Mouse (Mus musculus): ENCODE results near the gene Eif4a3. TPM values are rescaled to one million over a fixed set of nuclear protein-coding genes. Genes with fewer than 3 reads are reported as not detected.
"Not testable (repeated sequence)": the region's sequence is repeated elsewhere in the genome, so short reads cannot be mapped to it uniquely, and the experiment has no call there.

Gene Eif4a3
- polyA plus RNA-seq, 1 experiment from 2014 or later: 207 TPM

DNA sequence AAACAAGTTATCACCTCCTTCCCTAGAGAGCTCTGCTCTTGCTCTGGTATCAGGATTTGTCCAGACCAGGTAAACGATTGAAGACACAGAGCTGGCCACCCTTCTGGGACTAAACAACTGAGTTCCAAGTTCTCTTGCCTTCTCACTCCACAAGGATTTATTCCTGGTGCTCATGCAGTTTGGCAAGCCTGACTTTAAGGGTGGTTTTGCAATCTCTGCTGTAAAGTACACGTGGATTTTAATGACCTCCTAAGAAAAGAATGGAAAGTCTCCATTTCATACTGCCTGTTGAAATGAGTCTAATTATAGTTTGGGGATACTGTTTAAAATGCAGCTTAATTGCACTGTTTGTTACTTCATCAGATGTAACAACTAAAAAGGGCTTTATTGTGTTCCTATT is 1.1 kb upstream of the Eif4a3 start:
- Histone ChIP-seq H3K4me3 (ENCODE audit: low read depth, low read length) (no peak overlapping the region), H3K9ac (replicated peaks; ENCODE audit: low read depth) (no peak overlapping the region), H3K4me2 (replicated peaks; ENCODE audit: low read depth, low read length) (no peak overlapping the region; the same call in 1 of the 2 replicates), H3K4me1 (ENCODE audit: insufficient read depth, low read depth, low read length) (peaks cover 4% of the 10 kb centered on the region; the same call in 1 of the 2 replicates), H3K36me3 (ENCODE audit: insufficient read depth, low read length) (peaks cover 4% of the 10 kb centered on the region; the same call in 1 of the 2 replicates), H3K27ac (ENCODE audit: low read length) (no peak overlapping the region), H3K9me3 (ENCODE audit: low read length) (no peaks in the 10 kb centered on the region), H3K27me3 (replicated peaks; ENCODE audit: insufficient read depth, low read length) (no peaks in the 10 kb centered on the region)
- peak; percentile 78 for DNase-seq (ENCODE audit: low spot score)
- TF ChIP-seq CTCF (IDR thresholded peaks at IDR 0.05) (no peak), EP300 (IDR thresholded peaks at IDR 0.05) (no peak)
- no peak for ATAC-seq
- WGBS: 22% methylated on average over 2 of the region's 2 CpGs

DNA sequence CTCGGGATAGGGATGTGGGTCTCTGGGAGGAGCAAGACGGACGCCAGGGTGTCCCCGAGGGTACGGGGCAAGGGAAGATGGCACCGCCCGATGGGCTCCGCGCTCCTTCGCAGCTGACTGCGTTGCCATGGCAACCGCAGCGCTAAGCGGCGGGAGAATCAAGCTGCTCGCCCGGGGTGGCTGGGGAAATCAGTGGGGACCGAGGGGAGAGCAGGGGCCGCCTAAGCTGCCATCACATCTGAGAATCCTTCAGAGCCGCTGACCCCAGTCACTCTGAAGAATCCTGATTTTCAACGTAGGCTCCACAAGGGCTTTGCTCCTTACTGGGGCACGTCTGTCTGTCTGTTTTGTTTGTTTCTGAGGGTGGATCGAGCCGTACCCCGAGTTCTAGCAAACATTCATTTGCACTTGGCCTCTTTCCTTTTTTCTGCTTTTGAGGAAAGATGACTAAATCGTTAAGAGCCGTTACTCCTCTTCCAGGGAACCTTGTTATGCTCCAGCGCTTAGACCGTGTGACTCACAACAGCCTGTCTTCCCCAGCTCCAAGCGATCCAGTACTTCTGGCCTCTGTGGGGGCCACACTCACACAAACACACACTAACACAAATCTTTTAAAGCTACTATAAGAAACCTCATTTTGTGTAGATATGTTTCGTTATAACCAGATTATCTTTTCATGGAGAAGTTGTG is 502 bp upstream of the Eif4a3 start:
- H3K27ac ChIP-seq (ENCODE audit: low read length): peak overlapping the region; percentile 43
- peak; percentile 57 for DNase-seq (ENCODE audit: low spot score)
- WGBS: 1% methylated on average over 31 of the region's 31 CpGs
- H3K4me1 ChIP-seq (ENCODE audit: insufficient read depth, low read depth, low read length): peaks cover 4% of the 10 kb centered on the region; the same call in 1 of the 2 replicates
- ATAC-seq: peak; percentile 12; the same call in 1 of the 2 replicates
- H3K36me3 ChIP-seq (ENCODE audit: insufficient read depth, low read length): peaks cover 9% of the 10 kb centered on the region; the same call in 1 of the 2 replicates
- peak overlapping the region; percentile 60 for H3K4me2 ChIP-seq (replicated peaks; ENCODE audit: low read depth, low read length)
- peak overlapping the region; percentile 96 for H3K9ac ChIP-seq (replicated peaks; ENCODE audit: low read depth)
- no peak for TF ChIP-seq EP300 (IDR thresholded peaks at IDR 0.05)
- peak; percentile 30 for TF ChIP-seq CTCF (IDR thresholded peaks at IDR 0.05)
- no peaks in the 10 kb centered on the region for H3K27me3 ChIP-seq (replicated peaks; ENCODE audit: insufficient read depth, low read length)
- peak overlapping the region; percentile 90 for H3K4me3 ChIP-seq (ENCODE audit: low read depth, low read length)
- no peaks in the 10 kb centered on the region for H3K9me3 ChIP-seq (ENCODE audit: low read length)

DNA sequence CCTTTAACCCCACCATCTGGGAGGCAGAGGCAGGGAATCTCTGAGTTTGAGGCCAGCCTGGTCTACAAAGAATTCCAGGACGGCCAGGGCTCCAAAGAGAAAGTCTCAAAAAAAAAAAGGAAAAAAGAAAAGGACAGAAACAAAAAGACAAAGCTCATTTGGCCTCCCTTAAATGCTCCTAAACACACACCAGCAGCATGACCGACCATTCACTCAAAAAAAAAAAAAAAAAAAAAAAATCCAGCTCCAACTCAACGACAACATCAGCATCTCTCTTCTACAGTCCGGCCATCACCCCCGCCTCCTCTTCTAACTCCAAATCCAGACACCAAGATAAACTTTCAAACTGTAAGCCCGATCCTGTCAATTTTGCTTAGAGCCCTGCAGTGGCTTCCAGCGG is 972 bp downstream of the Eif4a3 start:
- H3K4me3 ChIP-seq (ENCODE audit: low read depth, low read length): peak overlapping the region; percentile 90
- peak overlapping the region; percentile 96 for H3K9ac ChIP-seq (replicated peaks; ENCODE audit: low read depth)
- WGBS: 7% methylated on average over 6 of the region's 7 CpGs
- no peak overlapping the region for H3K27ac ChIP-seq (ENCODE audit: low read length)
- H3K4me2 ChIP-seq (replicated peaks; ENCODE audit: low read depth, low read length): peak overlapping the region; percentile 76
- DNase-seq (ENCODE audit: low spot score) (peak; percentile 14), ATAC-seq (no peak)
- TF ChIP-seq EP300 (IDR thresholded peaks at IDR 0.05) (no peak), CTCF (IDR thresholded peaks at IDR 0.05) (no peak)
- no peaks in the 10 kb centered on the region for H3K27me3 ChIP-seq (replicated peaks; ENCODE audit: insufficient read depth, low read length)
- H3K4me1 ChIP-seq (ENCODE audit: insufficient read depth, low read depth, low read length): peaks cover 4% of the 10 kb centered on the region; the same call in 1 of the 2 replicates
- H3K36me3 ChIP-seq (ENCODE audit: insufficient read depth, low read length): peaks cover 23% of the 10 kb centered on the region
- no peaks in the 10 kb centered on the region for H3K9me3 ChIP-seq (ENCODE audit: low read length)

GRCm38 (mm10) chr11:119297996-119298395 is 1.9 kb downstream of the Eif4a3 start:
- H3K9me3 ChIP-seq (ENCODE audit: low read length): no peaks in the 10 kb centered on the region
- H3K36me3 ChIP-seq (ENCODE audit: insufficient read depth, low read length): peaks cover 31% of the 10 kb centered on the region
- no peak overlapping the region for H3K9ac ChIP-seq (replicated peaks; ENCODE audit: low read depth)
- H3K27ac ChIP-seq (ENCODE audit: low read length): no peak overlapping the region
- TF ChIP-seq EP300 (IDR thresholded peaks at IDR 0.05) (no peak), CTCF (IDR thresholded peaks at IDR 0.05) (peak; percentile 16; the same call in 1 of the 2 replicates)
- no peak overlapping the region for H3K4me2 ChIP-seq (replicated peaks; ENCODE audit: low read depth, low read length)
- H3K4me1 ChIP-seq (ENCODE audit: insufficient read depth, low read depth, low read length): peaks cover 4% of the 10 kb centered on the region; the same call in 1 of the 2 replicates
- DNase-seq (ENCODE audit: low spot score) (no peak), ATAC-seq (no peak)
- WGBS: 68% methylated on average over 6 of the region's 6 CpGs
- no peak overlapping the region for H3K4me3 ChIP-seq (ENCODE audit: low read depth, low read length)
- no peaks in the 10 kb centered on the region for H3K27me3 ChIP-seq (replicated peaks; ENCODE audit: insufficient read depth, low read length)

- not testable (repeated sequence) for ATAC-seq; H3K27ac ChIP-seq (ENCODE audit: low read length); DNase-seq (ENCODE audit: low spot score); H3K27me3 ChIP-seq (replicated peaks; ENCODE audit: insufficient read depth, low read length); H3K4me1 ChIP-seq (ENCODE audit: insufficient read depth, low read depth, low read length); H3K4me2 ChIP-seq (replicated peaks; ENCODE audit: low read depth, low read length); H3K9ac ChIP-seq (replicated peaks; ENCODE audit: low read depth); H3K9me3 ChIP-seq (ENCODE audit: low read length); H3K4me3 ChIP-seq (ENCODE audit: low read depth, low read length)
- 99% methylated on average over 8 of the region's 8 CpGs for WGBS
- peaks cover 54% of the 10 kb centered on the region for H3K36me3 ChIP-seq (ENCODE audit: insufficient read depth, low read length)
These were observed 7.0 kb downstream of the Eif4a3 start for GRCm38 (mm10) chr11:119292861-119293260.

DNA sequence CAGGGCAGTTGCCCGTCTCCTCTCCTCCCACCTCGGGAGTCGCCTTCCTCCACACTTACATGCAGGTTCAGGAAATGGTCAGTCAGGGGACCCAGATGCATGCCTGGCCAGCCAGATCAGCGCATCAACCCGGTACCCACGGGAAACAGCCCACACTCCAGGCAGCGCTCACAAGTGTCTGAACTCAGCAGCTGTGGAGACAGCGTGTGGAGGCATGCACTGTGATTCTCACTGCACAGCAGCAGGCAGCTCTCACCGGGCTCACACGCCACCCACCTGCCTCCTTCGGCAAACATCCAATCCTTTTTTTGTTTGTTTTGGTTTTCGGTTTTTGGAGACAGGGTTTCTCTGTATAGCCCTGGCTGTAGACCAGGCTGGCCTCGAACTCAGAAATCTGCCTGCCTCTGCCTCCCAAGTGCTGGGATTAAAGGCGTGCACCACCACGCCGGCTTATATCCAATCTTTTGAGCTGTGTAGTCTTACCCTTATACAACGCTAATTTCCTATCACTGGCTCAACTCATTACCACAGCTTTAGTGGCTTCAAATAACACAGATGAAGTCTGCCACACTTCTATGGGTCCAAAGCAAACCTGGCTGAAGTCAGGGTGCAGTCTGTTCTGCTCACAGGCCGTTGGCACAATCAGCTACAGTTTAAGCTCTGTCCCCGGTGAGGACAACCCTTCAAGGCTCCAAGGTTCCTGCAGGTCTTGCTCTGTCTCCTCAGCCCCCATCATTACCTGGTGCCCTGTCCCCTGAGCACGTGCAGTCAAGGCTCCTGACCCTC is 12.5 kb downstream of the Eif4a3 start:
- WGBS: 85% methylated on average over 20 of the region's 20 CpGs
- Histone ChIP-seq H3K27me3 (replicated peaks; ENCODE audit: insufficient read depth, low read length) (no peaks in the 10 kb centered on the region), H3K4me2 (replicated peaks; ENCODE audit: low read depth, low read length) (no peak overlapping the region), H3K9ac (replicated peaks; ENCODE audit: low read depth) (no peak overlapping the region), H3K27ac (ENCODE audit: low read length) (no peak overlapping the region), H3K4me3 (ENCODE audit: low read depth, low read length) (no peak overlapping the region), H3K9me3 (ENCODE audit: low read length) (no peaks in the 10 kb centered on the region), H3K4me1 (ENCODE audit: insufficient read depth, low read depth, low read length) (no peaks in the 10 kb centered on the region), H3K36me3 (ENCODE audit: insufficient read depth, low read length) (peaks cover 42% of the 10 kb centered on the region)
- DNase-seq (ENCODE audit: low spot score): no peak
- TF ChIP-seq EP300 (IDR thresholded peaks at IDR 0.05) (no peak), CTCF (IDR thresholded peaks at IDR 0.05) (no peak)
- no peak for ATAC-seq

Data from lung, postnatal 0 days (tissue).